Mouse (Mus musculus) E14TG2a.4 (cell line): ENCODE data around the gene Strn4.
A peak's percentile ranks its signal among the peaks of the same experiment; 100 is the strongest.

ENCODE experiments used
- H3K27me3 ChIP-seq: 2 replicates; pipeline ENCODE4 v1.6.1; 2014; ENCODE audit warnings: low read length, control low read depth; ENCODE audit not compliant: insufficient read depth
- H3K36me3 ChIP-seq: 2 replicates; pipeline ENCODE4 v1.6.1; 2014; ENCODE audit warnings: low read length, control low read depth; ENCODE audit not compliant: insufficient read depth
- H3K4me1 ChIP-seq: replicated peaks from 2 replicates; pipeline ENCODE4 v1.6.1; 2014; ENCODE audit warnings: low read depth, low read length, control low read depth
- H3K4me3 ChIP-seq: replicated peaks from 2 replicates; pipeline ENCODE4 v1.5.1; 2014; ENCODE audit warnings: mild to moderate bottlenecking, low read length
- H3K9me3 ChIP-seq: 2 replicates; pipeline ENCODE4 v1.6.1; 2014; ENCODE audit warnings: low read length, control low read depth
- CTCF ChIP-seq: conservative IDR thresholded peaks from 2 replicates; pipeline ENCODE4 v1.5.1; 2014; ENCODE audit warnings: low read length
- NANOG ChIP-seq: IDR thresholded peaks from 2 replicates; pipeline ENCODE4 v1.6.1; 2014; ENCODE audit warnings: borderline replicate concordance, low read length, mixed read lengths
- POU5F1 ChIP-seq: IDR thresholded peaks from 2 replicates; pipeline ENCODE4 v1.6.1; 2014; ENCODE audit warnings: low read length, borderline replicate concordance

Gene Strn4

DNA sequence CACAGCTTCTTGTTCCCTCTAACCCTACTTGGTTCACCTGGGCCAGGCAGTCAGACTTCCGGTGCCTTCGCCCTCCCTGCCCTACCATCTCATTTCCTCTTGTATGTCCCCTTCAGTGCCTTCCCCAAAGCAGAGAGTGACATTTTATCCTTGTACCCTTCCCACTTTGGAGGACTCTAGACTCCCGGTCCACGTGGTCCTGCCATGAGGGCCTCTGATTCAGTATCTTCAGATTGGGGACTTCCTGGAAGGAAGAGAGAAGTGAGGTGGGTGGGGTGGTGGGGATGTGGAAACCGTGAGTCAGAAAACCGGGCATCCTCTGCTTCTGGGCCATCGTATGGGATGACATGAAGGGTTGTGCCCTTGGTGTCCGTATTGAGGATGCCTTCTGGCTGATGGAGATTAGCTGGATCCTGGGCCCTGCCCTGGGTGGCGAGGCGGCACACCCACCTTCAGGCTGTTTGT lies 32.4 kb upstream of the Strn4 start:
- H3K27me3 ChIP-seq: no peaks in the 10 kb centered on the region
- no peaks in the 10 kb centered on the region for H3K9me3 ChIP-seq
- TF ChIP-seq NANOG (no peak), POU5F1 (no peak), CTCF (no peak)
- H3K4me1 ChIP-seq: peaks cover 71% of the 10 kb centered on the region
- H3K36me3 ChIP-seq: peaks cover 52% of the 10 kb centered on the region
- peak overlapping the region; percentile 93 for H3K4me3 ChIP-seq

DNA sequence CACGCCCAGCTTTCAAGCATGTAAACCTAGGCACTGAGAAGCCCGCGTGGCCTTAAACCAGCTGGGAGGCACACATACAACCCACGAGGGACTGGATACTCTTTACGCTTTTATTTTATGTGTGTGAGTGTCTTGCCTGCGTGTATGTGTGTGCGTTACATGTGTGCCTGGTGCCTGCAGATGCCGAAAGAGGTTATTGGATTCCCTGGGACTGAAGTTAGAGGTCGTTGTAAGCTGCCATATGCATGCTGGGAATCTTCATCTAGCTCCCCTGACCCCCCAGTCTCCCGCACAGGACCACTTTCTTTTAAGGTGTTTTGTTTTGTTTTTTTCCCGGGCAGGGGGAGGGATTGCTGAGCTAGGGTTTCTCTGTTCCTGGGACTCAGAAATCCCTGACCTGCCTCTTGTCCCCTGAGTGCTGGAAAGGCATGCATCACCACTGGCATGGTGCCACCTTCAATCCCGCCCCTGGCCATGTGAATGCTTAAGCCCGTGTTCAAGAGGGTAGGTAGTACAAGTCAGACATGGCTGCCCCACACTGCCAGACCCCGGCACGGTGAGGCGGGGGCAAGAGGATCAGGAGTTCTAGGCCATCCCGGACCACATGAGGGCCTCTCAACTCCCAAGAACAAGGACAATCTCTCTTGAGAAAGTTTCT lies 31.8 kb upstream of the Strn4 start:
- Histone ChIP-seq H3K36me3 (peaks cover 55% of the 10 kb centered on the region), H3K9me3 (no peaks in the 10 kb centered on the region), H3K27me3 (no peaks in the 10 kb centered on the region), H3K4me3 (peak overlapping the region; percentile 93), H3K4me1 (peaks cover 68% of the 10 kb centered on the region)
- TF ChIP-seq POU5F1 (no peak), NANOG (no peak), CTCF (no peak)

DNA sequence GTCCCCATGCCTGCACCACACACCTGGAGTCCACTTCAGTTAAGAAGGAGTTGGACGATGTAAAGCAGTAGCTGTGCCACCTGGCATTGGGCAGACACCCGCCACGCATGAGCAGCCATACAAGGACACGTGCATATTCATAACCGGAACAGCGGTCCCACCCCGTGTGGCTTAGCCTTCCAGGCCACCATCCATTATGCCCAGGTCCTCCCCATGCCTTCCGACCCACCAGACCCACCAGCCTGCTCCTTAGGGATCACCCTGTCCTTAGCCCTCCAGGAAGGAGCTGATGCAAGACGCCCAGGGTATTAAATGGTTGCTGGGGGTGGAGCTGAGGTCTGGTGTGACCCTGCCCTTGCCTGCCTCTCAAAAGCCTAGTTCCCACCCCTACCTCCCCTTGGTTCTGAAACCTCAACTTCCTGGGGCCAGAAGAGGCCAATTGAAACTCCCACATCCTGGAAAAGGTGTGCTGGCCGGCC lies 31.2 kb upstream of the Strn4 start:
- TF ChIP-seq CTCF (no peak), POU5F1 (no peak), NANOG (no peak)
- H3K4me1 ChIP-seq: peaks cover 62% of the 10 kb centered on the region
- H3K27me3 ChIP-seq: no peaks in the 10 kb centered on the region
- H3K36me3 ChIP-seq: peaks cover 61% of the 10 kb centered on the region
- H3K9me3 ChIP-seq: no peaks in the 10 kb centered on the region
- peak overlapping the region; percentile 93 for H3K4me3 ChIP-seq

DNA sequence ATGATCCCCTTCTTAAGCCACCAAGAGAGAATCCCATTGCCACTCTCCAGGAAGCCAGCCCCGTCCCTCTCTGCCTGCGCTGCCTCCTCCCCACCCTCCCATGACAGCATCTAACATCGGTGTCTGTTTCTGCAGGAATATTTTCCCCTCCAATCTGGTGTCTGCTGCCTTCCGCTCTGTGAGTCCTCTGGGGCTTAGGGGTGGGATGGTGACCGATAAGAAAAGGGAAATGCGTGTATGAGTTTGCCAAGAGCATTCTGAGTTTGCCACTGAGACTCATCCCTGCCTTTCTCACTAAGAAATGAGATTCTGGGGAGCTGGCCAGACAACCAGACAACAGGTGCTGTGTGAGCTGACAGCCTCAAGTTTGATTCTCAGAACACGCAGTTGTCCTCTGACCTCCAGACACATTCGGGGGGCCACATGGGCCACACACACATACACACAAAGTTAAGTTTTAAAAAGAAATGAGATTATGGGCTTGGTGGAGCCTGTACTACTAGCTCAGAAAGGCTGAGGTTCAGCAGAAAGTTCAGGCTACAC lies 30.1 kb upstream of the Strn4 start:
- Histone ChIP-seq H3K9me3 (no peaks in the 10 kb centered on the region), H3K36me3 (peaks cover 71% of the 10 kb centered on the region), H3K27me3 (no peaks in the 10 kb centered on the region), H3K4me3 (no peak overlapping the region), H3K4me1 (peaks cover 53% of the 10 kb centered on the region)
- TF ChIP-seq NANOG (no peak), POU5F1 (no peak), CTCF (no peak)

DNA sequence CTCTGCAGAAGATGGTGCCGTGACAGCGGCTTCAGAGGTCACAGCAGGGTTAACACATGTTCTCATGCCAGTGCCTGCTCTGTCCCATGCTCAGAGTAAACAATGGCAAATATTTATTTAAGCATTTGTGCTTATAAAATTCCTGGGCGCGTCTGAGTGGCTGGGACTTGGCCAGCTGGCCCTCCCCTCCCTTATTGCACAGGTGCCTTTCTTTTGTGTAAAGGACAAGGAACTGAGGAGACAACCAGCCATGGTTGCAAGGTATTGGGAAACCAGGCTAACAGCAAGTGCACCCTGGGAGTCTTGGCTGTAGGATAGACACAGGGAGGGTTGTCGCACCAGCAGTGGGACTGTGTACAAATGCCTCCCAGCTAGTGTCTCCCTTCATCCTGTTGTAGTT lies 23.4 kb upstream of the Strn4 start:
- Histone ChIP-seq H3K4me3 (no peak overlapping the region), H3K9me3 (no peaks in the 10 kb centered on the region), H3K4me1 (peaks cover 48% of the 10 kb centered on the region), H3K27me3 (no peaks in the 10 kb centered on the region), H3K36me3 (peaks cover 93% of the 10 kb centered on the region)
- TF ChIP-seq POU5F1 (no peak), CTCF (no peak), NANOG (no peak)

DNA sequence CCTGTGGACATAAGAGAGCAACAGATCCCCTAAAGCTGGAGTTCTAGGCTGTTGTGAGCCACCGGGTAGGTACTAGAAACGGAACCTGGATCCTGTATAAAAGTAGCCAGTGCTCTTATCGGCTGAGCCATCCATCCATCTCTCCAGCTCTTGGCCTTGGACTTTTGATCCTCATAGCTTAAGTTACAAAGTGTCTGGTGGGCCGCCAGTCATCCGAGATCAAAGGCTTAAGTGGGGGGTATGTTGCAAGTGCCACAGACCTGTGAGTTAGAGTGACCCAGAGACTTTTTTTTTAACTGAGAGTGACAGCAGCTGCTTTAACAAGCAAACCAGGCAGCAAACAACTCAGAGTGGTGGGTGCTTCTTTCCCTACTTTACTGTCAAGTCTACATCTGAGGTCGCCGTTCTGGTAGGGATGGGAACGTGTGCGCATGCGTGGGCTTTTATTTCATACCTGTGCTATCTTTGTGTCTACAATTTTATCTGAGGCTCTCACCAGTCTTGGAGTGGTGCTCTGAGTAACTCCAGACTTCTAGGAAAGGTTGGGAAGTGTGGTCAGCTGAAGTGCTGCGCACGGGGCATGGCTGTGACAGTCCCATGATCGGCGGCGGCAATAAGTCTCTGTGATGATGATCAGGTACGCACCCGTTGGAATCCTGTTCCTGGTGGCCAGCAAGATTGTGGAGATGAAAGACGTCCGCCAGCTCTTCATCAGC lies 22.5 kb upstream of the Strn4 start:
- Histone ChIP-seq H3K4me3 (no peak overlapping the region), H3K4me1 (peaks cover 50% of the 10 kb centered on the region), H3K36me3 (peaks cover 93% of the 10 kb centered on the region), H3K27me3 (no peaks in the 10 kb centered on the region), H3K9me3 (no peaks in the 10 kb centered on the region)
- TF ChIP-seq NANOG: no peak
- TF ChIP-seq POU5F1: no peak
- no peak for TF ChIP-seq CTCF

DNA sequence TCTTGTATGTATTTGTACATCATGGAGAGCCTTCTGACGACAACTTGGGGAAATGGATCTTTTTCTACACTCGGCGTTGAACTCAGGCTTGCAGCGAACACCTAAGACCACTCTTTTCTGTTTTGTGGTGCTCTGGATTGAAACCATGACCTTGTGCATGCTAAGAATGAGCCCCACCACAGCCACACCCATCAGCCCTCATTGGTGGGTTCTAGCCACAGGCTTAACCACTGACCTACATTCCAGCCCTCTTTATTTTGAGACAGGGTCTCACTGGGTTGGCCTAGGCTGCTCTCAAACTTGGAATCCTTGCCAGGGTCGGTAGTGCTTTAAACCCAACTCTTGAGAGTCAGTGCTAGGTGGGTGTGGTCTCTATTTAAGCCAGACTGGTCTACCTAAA lies 20.8 kb upstream of the Strn4 start:
- Histone ChIP-seq H3K36me3 (peaks cover 94% of the 10 kb centered on the region), H3K27me3 (no peaks in the 10 kb centered on the region), H3K9me3 (no peaks in the 10 kb centered on the region), H3K4me1 (peaks cover 50% of the 10 kb centered on the region), H3K4me3 (no peak overlapping the region)
- no peak for TF ChIP-seq CTCF
- no peak for TF ChIP-seq POU5F1
- TF ChIP-seq NANOG: no peak

DNA sequence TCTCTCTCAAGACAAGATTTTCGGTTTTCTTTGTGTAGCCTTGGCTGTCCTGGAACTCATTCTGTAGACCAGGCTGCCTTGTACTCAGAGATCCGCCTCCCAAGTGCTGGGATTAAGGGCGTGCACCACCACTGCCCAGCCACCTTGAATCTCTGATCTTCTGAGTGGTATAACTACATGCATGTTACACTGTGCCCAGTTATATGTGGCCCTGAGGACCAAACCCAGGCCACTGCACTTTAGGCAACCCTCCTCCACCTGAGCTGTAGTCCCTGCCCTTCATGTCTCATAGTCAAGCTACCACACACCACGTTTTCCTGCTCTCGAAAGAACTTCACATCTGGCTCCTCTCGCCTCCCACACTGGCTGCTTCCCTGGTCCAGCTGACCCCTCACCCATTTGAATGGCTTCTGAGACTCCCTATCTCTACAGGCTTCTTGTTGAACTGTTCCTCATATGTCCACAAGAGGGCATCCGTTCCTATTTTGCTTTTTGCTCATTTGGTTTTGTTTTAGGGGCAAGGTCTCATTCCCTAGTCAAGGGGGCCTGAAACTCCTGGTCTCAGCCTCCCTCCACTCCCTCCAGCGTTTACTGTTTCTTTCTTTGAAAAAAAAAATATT lies 11.2 kb upstream of the Strn4 start:
- H3K9me3 ChIP-seq: no peaks in the 10 kb centered on the region
- peaks cover 14% of the 10 kb centered on the region for H3K4me1 ChIP-seq
- H3K36me3 ChIP-seq: peaks cover 9% of the 10 kb centered on the region; the same call in 1 of the 2 replicates
- H3K27me3 ChIP-seq: no peaks in the 10 kb centered on the region
- no peak overlapping the region for H3K4me3 ChIP-seq
- TF ChIP-seq CTCF (peak; percentile 67), POU5F1 (no peak)
